Mouse (Mus musculus) thymus, adult 2 months (tissue): ENCODE results near the gene Tssk2. TPM values are rescaled to one million over a fixed set of nuclear protein-coding genes. Genes with fewer than 3 reads are reported as not detected.

ENCODE experiments used
- DNase-seq: peaks from one replicate; pipeline ENCODE4 v3.0.0; 2021
- H3K27ac ChIP-seq: fragments of 200-500 bp; 2 replicates; pipeline ENCODE4 v1.5.1; 2012; ENCODE audit warnings: low read length, control low read depth; ENCODE audit not compliant: control insufficient read depth, insufficient read depth
- H3K27me3 ChIP-seq: fragments of 200-500 bp; 2 replicates; pipeline ENCODE4 v1.6.1; 2012; ENCODE audit warnings: mild to moderate bottlenecking, low read length, moderate library complexity, mixed read lengths; ENCODE audit not compliant: control insufficient read depth, insufficient read depth
- H3K36me3 ChIP-seq: fragments of 200-500 bp; 2 replicates; pipeline ENCODE4 v1.6.1; 2012; ENCODE audit warnings: mild to moderate bottlenecking, low read length, moderate library complexity; ENCODE audit not compliant: control insufficient read depth, insufficient read depth
- H3K4me1 ChIP-seq: fragments of 200-500 bp; replicated peaks from 2 replicates; pipeline ENCODE4 v1.6.1; 2012; ENCODE audit warnings: low read length; ENCODE audit not compliant: control insufficient read depth, insufficient read depth
- H3K4me3 ChIP-seq: fragments of 200-500 bp; 2 replicates; pipeline ENCODE4 v1.5.1; 2012; ENCODE audit warnings: mild to moderate bottlenecking, low read length, control low read depth, moderate library complexity; ENCODE audit not compliant: control insufficient read depth, insufficient read depth
- CTCF ChIP-seq: fragments of 200-500 bp; IDR thresholded peaks from 2 replicates; pipeline ENCODE4 v1.5.1; 2012; ENCODE audit warnings: mild to moderate bottlenecking, control low read depth, low read length, moderate library complexity, borderline replicate concordance; ENCODE audit not compliant: control insufficient read depth, poor library complexity, insufficient read depth; ENCODE audit errors: extremely low read depth
- POLR2A ChIP-seq: fragments of 200-500 bp; IDR thresholded peaks from 2 replicates; pipeline ENCODE4 v1.6.1; 2012; ENCODE audit warnings: mild to moderate bottlenecking, low read length, control low read depth, moderate library complexity; ENCODE audit not compliant: control insufficient read depth, poor library complexity, insufficient read depth; ENCODE audit errors: extremely low read depth
- WGBS: fragments of 180-500 bp; shearing (Covaris S2); methylation state at CpG from one replicate; pipeline ENCODE4 v1.1.7; 2018; 5-methylcytosine and 5-hydroxymethylcytosine counted together
- polyA plus RNA-seq: library from polyadenylated mRNA; depleted of rRNA; stranded (reverse); fragments of >200 nt; gene quantifications from 2 replicates; pipeline ENCODE4 v1.2.3, GENCODE M21; 2012

Tssk2 gene
- polyA plus RNA-seq, 1 experiment = 0.35 TPM

- Histone ChIP-seq H3K27ac (no peak overlapping the region), H3K36me3 (no peaks in the 10 kb centered on the region), H3K27me3 (no peaks in the 10 kb centered on the region), H3K4me1 (peaks cover 9% of the 10 kb centered on the region; the same call in 1 of the 2 replicates), H3K4me3 (no peak overlapping the region)
- TF ChIP-seq POLR2A = no peak
- TF ChIP-seq CTCF = no peak
- 98% methylated on average over 4 of the region's 4 CpGs for WGBS
- DNase-seq = no peak
Measured at GRCm38 (mm10) chr16:17879571-17879970, 18.9 kb upstream of the Tssk2 start.

GRCm38 (mm10) chr16:17882196-17882595 is 16.2 kb upstream of the Tssk2 start:
- H3K4me1 ChIP-seq = peaks cover 9% of the 10 kb centered on the region; the same call in 1 of the 2 replicates
- no peak overlapping the region for H3K27ac ChIP-seq
- no peak for DNase-seq
- no peaks in the 10 kb centered on the region for H3K27me3 ChIP-seq
- H3K4me3 ChIP-seq = no peak overlapping the region
- H3K36me3 ChIP-seq = no peaks in the 10 kb centered on the region
- TF ChIP-seq CTCF (no peak), POLR2A (no peak)

GRCm38 (mm10) chr16:17884116-17884515 is 14.3 kb upstream of the Tssk2 start:
- no peak for DNase-seq
- Histone ChIP-seq H3K4me1 (peaks cover 9% of the 10 kb centered on the region; the same call in 1 of the 2 replicates), H3K4me3 (no peak overlapping the region), H3K36me3 (no peaks in the 10 kb centered on the region), H3K27ac (no peak overlapping the region), H3K27me3 (no peaks in the 10 kb centered on the region)
- WGBS = 92% methylated on average over 6 of the region's 6 CpGs
- TF ChIP-seq CTCF (no peak), POLR2A (no peak)

GRCm38 (mm10) chr16:17889689-17890341 is 8.6 kb upstream of the Tssk2 start:
- DNase-seq = no peak
- 89% methylated on average over 6 of the region's 6 CpGs for WGBS
- TF ChIP-seq CTCF (no peak), POLR2A (no peak)
- Histone ChIP-seq H3K27me3 (no peaks in the 10 kb centered on the region), H3K36me3 (no peaks in the 10 kb centered on the region), H3K4me1 (peaks cover 12% of the 10 kb centered on the region), H3K4me3 (no peak overlapping the region), H3K27ac (no peak overlapping the region)

- H3K4me1 ChIP-seq = peaks cover 12% of the 10 kb centered on the region
- no peak for DNase-seq
- no peak overlapping the region for H3K4me3 ChIP-seq
- no peaks in the 10 kb centered on the region for H3K36me3 ChIP-seq
- no peak overlapping the region for H3K27ac ChIP-seq
- H3K27me3 ChIP-seq = no peaks in the 10 kb centered on the region
- no peak for TF ChIP-seq CTCF
- no peak for TF ChIP-seq POLR2A
- 72% methylated on average over 2 of the region's 2 CpGs for WGBS
Measured at GRCm38 (mm10) chr16:17890342-17890727, 8.1 kb upstream of the Tssk2 start.

GRCm38 (mm10) chr16:17890917-17891566 is 7.4 kb upstream of the Tssk2 start:
- Histone ChIP-seq H3K36me3 (no peaks in the 10 kb centered on the region), H3K27ac (peak overlapping the region; percentile 48), H3K4me3 (peak overlapping the region; percentile 88), H3K4me1 (peaks cover 12% of the 10 kb centered on the region), H3K27me3 (no peaks in the 10 kb centered on the region)
- WGBS = under 1% methylated on average over 44 of the region's 44 CpGs
- TF ChIP-seq POLR2A = no peak
- no peak for TF ChIP-seq CTCF
- peak; percentile 43 for DNase-seq

GRCm38 (mm10) chr16:17891567-17891959 is 6.9 kb upstream of the Tssk2 start, which contains the start of gene Gm20518:
Gene Gm20518 (minus strand): TSS chr16:17891671.
- no peak for TF ChIP-seq CTCF
- TF ChIP-seq POLR2A = peak; percentile 91
- H3K27ac ChIP-seq = peak within 1 kb of the TSS; percentile 48
- under 1% methylated on average over 38 of the region's 38 CpGs for WGBS
- DNase-seq = peak; percentile 100
- H3K4me1 ChIP-seq = peaks cover 12% of the 10 kb centered on the region
- H3K36me3 ChIP-seq = no peaks in the 10 kb centered on the region
- peak within 1 kb of the TSS; percentile 88 for H3K4me3 ChIP-seq
- H3K27me3 ChIP-seq = no peaks in the 10 kb centered on the region
